Mouse (Mus musculus): ENCODE measurements around the gene Tmprss11b. TPM values are rescaled to one million over a fixed set of nuclear protein-coding genes. Genes with fewer than 3 reads are reported as not detected.
"Not testable (repeated sequence)": the region's sequence is repeated elsewhere in the genome, so short reads cannot be mapped to it uniquely, and the experiment has no call there.

Gene Tmprss11b
- not detected in 2 replicates for polyA plus RNA-seq (2014; fragmentation: Nextera tagmentation; extraction: Ambion mirVana)

GRCm38 (mm10) chr5:86676262-86676661, at the start of gene Tmprss11b:
Gene Tmprss11b, minus strand, starts transcription at chr5:86676362.
- Histone ChIP-seq H3K9me3 (replicated peaks; ENCODE audit: control insufficient read depth, low read length) (no peaks in the 10 kb centered on the region), H3K4me1 (ENCODE audit: control insufficient read depth, insufficient read depth, low read length) (no peaks in the 10 kb centered on the region), H3K9ac (replicated peaks; ENCODE audit: low read length) (no peak within 1 kb of the TSS), H3K27me3 (ENCODE audit: control insufficient read depth, insufficient read depth, low read length) (no peaks in the 10 kb centered on the region), H3K27ac (replicated peaks; ENCODE audit: low read depth, low read length) (no peak within 1 kb of the TSS), H3K4me2 (ENCODE audit: low read depth, low read length) (no peak within 1 kb of the TSS), H3K4me3 (ENCODE audit: low read depth, low read length) (no peak within 1 kb of the TSS), H3K36me3 (replicated peaks; ENCODE audit: control insufficient read depth, insufficient read depth, low read depth, low read length) (no peaks in the 10 kb centered on the region)
- DNase-seq (ENCODE audit: low spot score) = no peak
- 68% methylated on average over 5 of the region's 5 CpGs for WGBS
- ATAC-seq (replicated peaks; ENCODE audit: insufficient number of reproducible peaks, low FRiP score, low TSS enrichment, low read depth) = no peak

- Histone ChIP-seq H3K27ac (replicated peaks; ENCODE audit: low read depth, low read length) (no peak overlapping the region), H3K4me3 (ENCODE audit: low read depth, low read length) (no peak overlapping the region), H3K4me2 (ENCODE audit: low read depth, low read length) (no peak overlapping the region), H3K9me3 (replicated peaks; ENCODE audit: control insufficient read depth, low read length) (no peaks in the 10 kb centered on the region), H3K36me3 (replicated peaks; ENCODE audit: control insufficient read depth, insufficient read depth, low read depth, low read length) (no peaks in the 10 kb centered on the region), H3K9ac (replicated peaks; ENCODE audit: low read length) (no peak overlapping the region), H3K27me3 (ENCODE audit: control insufficient read depth, insufficient read depth, low read length) (no peaks in the 10 kb centered on the region), H3K4me1 (ENCODE audit: control insufficient read depth, insufficient read depth, low read length) (no peaks in the 10 kb centered on the region)
- DNase-seq (ENCODE audit: low spot score) (no peak), ATAC-seq (replicated peaks; ENCODE audit: insufficient number of reproducible peaks, low FRiP score, low TSS enrichment, low read depth) (no peak)
Observed at GRCm38 (mm10) chr5:86725021-86725420, 48.9 kb upstream of the Tmprss11b start.

- no peak overlapping the region for H3K4me2 ChIP-seq (ENCODE audit: low read depth, low read length)
- peak; percentile 8 for DNase-seq (ENCODE audit: low spot score)
- no peak for ATAC-seq (replicated peaks; ENCODE audit: insufficient number of reproducible peaks, low FRiP score, low TSS enrichment, low read depth)
Observed at GRCm38 (mm10) chr5:86722820-86723460, 46.8 kb upstream of the Tmprss11b start.

GRCm38 (mm10) chr5:86714967-86715366, 38.8 kb upstream of the Tmprss11b start:
- H3K27ac ChIP-seq (replicated peaks; ENCODE audit: low read depth, low read length) = no peak overlapping the region
- ATAC-seq (replicated peaks; ENCODE audit: insufficient number of reproducible peaks, low FRiP score, low TSS enrichment, low read depth) (no peak), DNase-seq (ENCODE audit: low spot score) (no peak)
- no peak overlapping the region for H3K4me3 ChIP-seq (ENCODE audit: low read depth, low read length)
- H3K9me3 ChIP-seq (replicated peaks; ENCODE audit: control insufficient read depth, low read length) = no peaks in the 10 kb centered on the region
- WGBS = 88% methylated on average over 2 of the region's 2 CpGs
- H3K9ac ChIP-seq (replicated peaks; ENCODE audit: low read length) = no peak overlapping the region
- no peaks in the 10 kb centered on the region for H3K36me3 ChIP-seq (replicated peaks; ENCODE audit: control insufficient read depth, insufficient read depth, low read depth, low read length)
- no peak overlapping the region for H3K4me2 ChIP-seq (ENCODE audit: low read depth, low read length)
- no peaks in the 10 kb centered on the region for H3K27me3 ChIP-seq (ENCODE audit: control insufficient read depth, insufficient read depth, low read length)
- no peaks in the 10 kb centered on the region for H3K4me1 ChIP-seq (ENCODE audit: control insufficient read depth, insufficient read depth, low read length)

More at GRCm38 (mm10) chr5:86722820-86723460, 46.8 kb upstream of the Tmprss11b start:
- Histone ChIP-seq H3K27me3 (ENCODE audit: control insufficient read depth, insufficient read depth, low read length) (no peaks in the 10 kb centered on the region), H3K4me1 (ENCODE audit: control insufficient read depth, insufficient read depth, low read length) (no peaks in the 10 kb centered on the region), H3K27ac (replicated peaks; ENCODE audit: low read depth, low read length) (no peak overlapping the region), H3K9me3 (replicated peaks; ENCODE audit: control insufficient read depth, low read length) (no peaks in the 10 kb centered on the region), H3K36me3 (replicated peaks; ENCODE audit: control insufficient read depth, insufficient read depth, low read depth, low read length) (no peaks in the 10 kb centered on the region), H3K4me3 (ENCODE audit: low read depth, low read length) (no peak overlapping the region), H3K9ac (replicated peaks; ENCODE audit: low read length) (no peak overlapping the region)
- WGBS = 18% methylated on average over 2 of the region's 2 CpGs

GRCm38 (mm10) chr5:86704923-86705322, 28.8 kb upstream of the Tmprss11b start:
- Histone ChIP-seq H3K27me3 (ENCODE audit: control insufficient read depth, insufficient read depth, low read length) (no peaks in the 10 kb centered on the region), H3K4me2 (ENCODE audit: low read depth, low read length) (no peak overlapping the region), H3K27ac (replicated peaks; ENCODE audit: low read depth, low read length) (no peak overlapping the region), H3K9me3 (replicated peaks; ENCODE audit: control insufficient read depth, low read length) (no peaks in the 10 kb centered on the region), H3K4me3 (ENCODE audit: low read depth, low read length) (no peak overlapping the region), H3K9ac (replicated peaks; ENCODE audit: low read length) (no peak overlapping the region), H3K36me3 (replicated peaks; ENCODE audit: control insufficient read depth, insufficient read depth, low read depth, low read length) (no peaks in the 10 kb centered on the region), H3K4me1 (ENCODE audit: control insufficient read depth, insufficient read depth, low read length) (no peaks in the 10 kb centered on the region)
- peak; percentile 10 for DNase-seq (ENCODE audit: low spot score)
- WGBS = 82% methylated on average over 3 of the region's 3 CpGs
- no peak for ATAC-seq (replicated peaks; ENCODE audit: insufficient number of reproducible peaks, low FRiP score, low TSS enrichment, low read depth)

GRCm38 (mm10) chr5:86684667-86685066, 8.5 kb upstream of the Tmprss11b start:
- H3K27ac ChIP-seq (replicated peaks; ENCODE audit: low read depth, low read length) = no peak overlapping the region
- H3K4me3 ChIP-seq (ENCODE audit: low read depth, low read length) = no peak overlapping the region
- 59% methylated on average over 4 of the region's 4 CpGs for WGBS
- H3K9me3 ChIP-seq (replicated peaks; ENCODE audit: control insufficient read depth, low read length) = no peaks in the 10 kb centered on the region
- no peak overlapping the region for H3K9ac ChIP-seq (replicated peaks; ENCODE audit: low read length)
- no peaks in the 10 kb centered on the region for H3K27me3 ChIP-seq (ENCODE audit: control insufficient read depth, insufficient read depth, low read length)
- no peak overlapping the region for H3K4me2 ChIP-seq (ENCODE audit: low read depth, low read length)
- ATAC-seq (replicated peaks; ENCODE audit: insufficient number of reproducible peaks, low FRiP score, low TSS enrichment, low read depth) (no peak), DNase-seq (ENCODE audit: low spot score) (peak; percentile 66)
- no peaks in the 10 kb centered on the region for H3K4me1 ChIP-seq (ENCODE audit: control insufficient read depth, insufficient read depth, low read length)
- no peaks in the 10 kb centered on the region for H3K36me3 ChIP-seq (replicated peaks; ENCODE audit: control insufficient read depth, insufficient read depth, low read depth, low read length)

GRCm38 (mm10) chr5:86649185-86649584, 27.0 kb downstream of the Tmprss11b start:
- H3K4me2 ChIP-seq (ENCODE audit: low read depth, low read length); H3K36me3 ChIP-seq (replicated peaks; ENCODE audit: control insufficient read depth, insufficient read depth, low read depth, low read length); H3K9me3 ChIP-seq (replicated peaks; ENCODE audit: control insufficient read depth, low read length); H3K4me1 ChIP-seq (ENCODE audit: control insufficient read depth, insufficient read depth, low read length); H3K27ac ChIP-seq (replicated peaks; ENCODE audit: low read depth, low read length); H3K4me3 ChIP-seq (ENCODE audit: low read depth, low read length); ATAC-seq (replicated peaks; ENCODE audit: insufficient number of reproducible peaks, low FRiP score, low TSS enrichment, low read depth); H3K9ac ChIP-seq (replicated peaks; ENCODE audit: low read length); H3K27me3 ChIP-seq (ENCODE audit: control insufficient read depth, insufficient read depth, low read length): not testable (repeated sequence)
- 29% methylated on average over 4 of the region's 4 CpGs for WGBS
- peak; percentile 65 for DNase-seq (ENCODE audit: low spot score)

- DNase-seq (ENCODE audit: low spot score) = no peak
- H3K4me3 ChIP-seq (ENCODE audit: low read depth, low read length) = no peak overlapping the region
- WGBS = 66% methylated on average over 3 of the region's 3 CpGs
Observed at GRCm38 (mm10) chr5:86640795-86641194, 35.4 kb downstream of the Tmprss11b start.

More at GRCm38 (mm10) chr5:86640795-86641194, 35.4 kb downstream of the Tmprss11b start:
- no peak for ATAC-seq (replicated peaks; ENCODE audit: insufficient number of reproducible peaks, low FRiP score, low TSS enrichment, low read depth)
- H3K9me3 ChIP-seq (replicated peaks; ENCODE audit: control insufficient read depth, low read length) = no peaks in the 10 kb centered on the region
- no peak overlapping the region for H3K27ac ChIP-seq (replicated peaks; ENCODE audit: low read depth, low read length)
- H3K36me3 ChIP-seq (replicated peaks; ENCODE audit: control insufficient read depth, insufficient read depth, low read depth, low read length) = no peaks in the 10 kb centered on the region
- no peaks in the 10 kb centered on the region for H3K27me3 ChIP-seq (ENCODE audit: control insufficient read depth, insufficient read depth, low read length)
- no peak overlapping the region for H3K4me2 ChIP-seq (ENCODE audit: low read depth, low read length)
- no peaks in the 10 kb centered on the region for H3K4me1 ChIP-seq (ENCODE audit: control insufficient read depth, insufficient read depth, low read length)
- H3K9ac ChIP-seq (replicated peaks; ENCODE audit: low read length) = no peak overlapping the region
